Mouse (Mus musculus): ENCODE results near the gene Rnf167.

Gene Rnf167

DNA sequence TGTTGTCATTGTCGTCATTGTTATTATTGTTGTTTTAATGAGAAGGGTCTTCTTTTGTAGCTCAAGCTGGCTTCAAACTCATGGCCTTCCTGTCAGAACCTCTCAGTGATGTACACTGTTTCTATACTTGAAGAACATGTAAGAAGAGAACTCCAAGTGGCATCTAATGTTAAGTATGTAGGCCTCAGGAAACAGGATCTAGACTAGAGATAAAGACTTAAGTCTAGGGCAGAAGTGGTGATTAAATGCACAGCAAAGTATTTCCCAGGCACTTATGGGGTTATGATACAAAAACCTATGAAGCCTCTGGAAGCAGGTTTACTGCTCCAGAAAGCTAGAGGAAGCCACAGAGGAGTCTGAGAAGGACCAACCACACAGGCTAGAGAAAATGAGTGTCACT, 8.7 kb upstream of the Rnf167 start:
- no peak for DNase-seq (ENCODE audit: low spot score)

DNA sequence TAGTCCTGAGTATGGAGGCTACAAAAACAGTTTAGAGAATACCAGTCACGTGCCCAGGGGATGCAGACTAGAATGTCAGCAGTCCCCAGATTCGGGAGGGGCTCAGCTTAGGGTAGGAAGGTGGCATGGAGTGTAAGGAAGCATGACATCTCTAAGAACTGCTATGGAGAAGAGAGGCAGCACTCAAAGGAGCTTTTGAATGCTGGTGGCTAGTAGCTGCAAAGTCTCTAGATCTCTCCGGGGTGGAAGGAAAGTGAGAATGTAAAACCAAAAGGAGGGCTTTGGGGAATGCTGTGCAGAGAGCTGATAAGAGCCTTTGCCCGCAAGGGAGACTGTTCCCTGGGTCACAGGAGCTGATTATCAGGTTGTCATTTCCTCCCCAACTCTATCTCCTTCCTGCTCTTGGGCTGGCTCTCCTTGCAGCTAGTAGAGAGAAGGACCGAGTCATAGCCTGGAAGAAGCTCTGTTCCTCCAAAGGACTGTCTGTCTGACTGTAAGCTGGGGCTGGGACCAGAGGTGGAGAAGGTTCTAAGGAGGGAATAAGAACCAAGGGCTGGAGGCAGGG, 8.2 kb upstream of the Rnf167 start, which contains the start of gene Gp1ba:
Gp1ba (plus strand) TSS at position 409 of the 565 bp plus-strand sequence.
- DNase-seq (ENCODE audit: low spot score) = no peak

GRCm38 (mm10) chr11:70639976-70640375, 7.1 kb upstream of the Rnf167 start:
- no peak for DNase-seq (ENCODE audit: low spot score)

DNA sequence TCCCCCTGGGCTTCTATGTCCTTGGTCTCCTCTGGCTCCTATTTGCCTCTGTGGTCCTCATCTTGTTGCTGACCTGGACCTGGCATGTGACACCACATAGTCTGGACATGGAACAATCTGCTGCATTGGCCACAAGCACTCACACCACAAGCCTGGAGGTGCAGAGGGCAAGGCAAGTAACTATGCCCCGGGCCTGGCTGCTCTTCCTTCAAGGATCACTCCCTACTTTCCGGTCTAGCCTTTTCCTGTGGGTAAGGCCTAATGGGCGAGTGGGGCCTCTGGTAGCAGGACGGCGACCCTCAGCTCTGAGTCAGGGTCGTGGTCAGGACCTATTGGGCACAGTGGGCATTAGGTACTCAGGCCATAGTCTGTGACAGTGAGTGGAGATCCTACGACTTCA, 5.8 kb upstream of the Rnf167 start:
- DNase-seq (ENCODE audit: low spot score) = no peak

DNA sequence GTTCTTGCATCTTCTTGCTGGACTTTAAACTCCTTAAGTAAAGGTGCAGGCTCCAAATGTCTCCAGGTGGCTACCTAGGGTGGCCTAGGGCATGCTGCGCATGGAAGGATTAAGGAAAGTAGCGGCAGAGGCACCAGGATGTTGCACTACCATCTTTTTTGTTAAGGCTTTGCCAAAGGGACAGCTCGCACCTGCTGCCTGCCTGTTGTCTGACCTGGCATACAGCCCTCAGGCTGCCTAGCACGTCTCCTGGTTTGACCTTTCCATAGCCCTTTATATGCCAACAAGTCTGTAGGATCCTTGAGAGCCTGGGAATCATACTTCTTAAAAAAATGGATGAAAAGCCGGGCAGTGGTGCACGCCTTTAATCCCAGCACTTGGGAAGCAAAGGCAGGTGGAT, 4.0 kb upstream of the Rnf167 start:
- DNase-seq (ENCODE audit: low spot score) = no peak

DNA sequence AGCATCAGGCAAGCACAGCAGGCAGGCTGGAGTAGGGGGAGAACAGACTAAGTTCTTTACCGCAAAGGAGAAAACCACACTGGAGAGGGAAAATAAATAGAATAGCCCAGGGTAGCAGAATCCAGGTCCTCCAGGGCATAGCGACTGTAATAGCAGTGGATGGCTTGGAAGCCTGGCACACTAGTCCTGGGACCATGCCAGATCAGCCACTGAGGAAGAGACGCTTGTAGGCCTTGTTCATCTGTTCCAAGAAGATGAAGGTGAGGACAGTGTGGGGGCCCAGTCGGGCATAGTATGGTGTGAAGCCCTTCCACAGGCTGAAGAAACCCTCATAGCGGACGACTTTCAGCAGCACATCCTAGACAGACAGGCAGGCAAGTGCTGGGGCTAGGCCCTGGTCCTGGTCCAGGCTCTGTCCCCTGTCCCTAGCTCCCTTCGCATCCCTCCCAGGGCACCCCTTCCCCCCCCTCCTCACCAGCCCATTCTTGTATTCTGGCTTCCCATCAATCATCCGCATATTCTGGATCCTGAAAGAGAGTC, 2.4 kb upstream of the Rnf167 start:
- no peak for DNase-seq (ENCODE audit: low spot score)

DNA sequence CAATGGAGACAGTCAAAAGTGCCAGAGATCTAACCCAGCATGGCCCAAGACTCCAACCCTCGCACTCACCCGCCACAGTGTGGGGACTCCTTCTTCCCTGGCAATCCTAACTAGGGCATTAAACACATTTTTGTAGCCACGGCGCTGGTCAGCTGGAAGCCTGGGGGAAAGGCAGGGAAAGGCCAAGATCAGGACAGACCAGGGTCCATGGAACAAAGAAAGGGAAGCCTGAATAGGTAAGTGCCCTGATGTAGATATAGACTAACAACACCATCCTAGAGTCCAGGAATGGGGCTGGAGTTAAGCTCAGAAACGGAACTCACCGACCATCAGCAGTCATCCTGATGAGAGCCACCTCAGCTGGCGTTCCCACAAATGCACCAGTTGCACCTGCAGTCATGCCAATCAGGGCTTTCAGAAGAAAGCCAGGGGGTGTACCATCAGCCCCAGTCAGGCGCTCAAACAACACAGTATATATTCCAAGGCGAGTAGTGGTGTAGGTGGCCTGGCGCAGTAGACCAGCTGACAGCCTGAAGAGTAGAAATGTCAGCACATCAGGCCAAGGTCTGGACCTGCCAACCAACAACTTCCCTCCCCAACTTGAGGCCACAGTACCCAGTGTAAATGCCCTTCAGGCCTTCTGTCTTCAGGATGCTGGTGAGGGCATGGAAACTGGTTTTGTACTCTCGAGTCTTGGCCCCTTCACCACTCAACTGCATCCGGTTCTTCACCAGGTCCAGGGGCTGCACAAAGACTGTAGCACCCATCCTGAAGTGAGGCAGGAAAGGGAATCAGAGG, 1.4 kb upstream of the Rnf167 start:
- DNase-seq (ENCODE audit: low spot score) = no peak

DNA sequence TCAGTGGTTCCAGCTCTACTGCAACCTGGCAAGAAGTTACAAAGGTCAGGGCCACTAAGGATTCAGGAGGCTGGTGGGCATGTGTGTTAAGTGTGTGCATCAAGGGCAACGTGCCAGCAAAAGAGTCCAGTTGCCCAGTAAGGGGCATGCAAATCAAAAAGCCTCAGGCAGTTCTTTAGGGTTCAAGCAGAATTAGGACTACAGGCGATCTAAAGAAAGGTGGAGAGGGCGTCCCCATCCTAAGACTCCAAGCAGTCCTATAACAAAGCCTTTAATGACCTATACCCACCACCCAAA, 828 bp upstream of the Rnf167 start:
- no peak for DNase-seq (ENCODE audit: low spot score)

DNA sequence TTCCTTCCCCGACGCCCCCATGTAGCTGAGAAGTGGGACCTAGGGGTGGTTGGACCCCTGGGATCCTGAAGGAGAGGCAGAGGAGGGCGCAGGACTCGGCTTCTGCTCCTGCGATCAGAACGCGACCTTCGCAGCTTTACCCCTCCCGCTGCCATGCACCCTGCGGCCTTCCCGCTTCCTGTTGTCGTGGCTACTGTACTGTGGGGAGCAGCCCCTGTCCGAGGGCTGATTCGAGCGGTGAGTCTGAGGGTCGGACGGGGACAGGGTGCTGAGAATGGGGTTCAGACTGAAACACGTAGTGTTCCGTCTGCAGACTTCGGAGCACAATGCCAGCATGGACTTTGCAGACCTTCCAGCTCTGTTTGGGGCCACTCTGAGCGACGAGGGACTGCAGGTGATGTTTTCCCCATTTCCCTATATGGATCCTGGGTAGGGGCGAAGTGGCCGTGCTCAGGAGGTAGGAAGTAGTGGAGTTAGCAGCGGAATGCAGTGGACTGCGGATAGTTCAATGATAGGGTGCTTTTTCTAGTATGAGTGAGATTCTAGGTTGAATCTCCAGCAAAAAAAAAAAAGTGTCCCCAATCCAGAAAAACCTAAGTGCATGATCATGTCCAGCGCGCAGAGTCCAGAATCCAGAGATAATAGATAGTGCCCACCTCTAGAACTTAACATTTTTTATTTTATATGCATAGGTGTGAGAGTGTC, 833 bp downstream of the Rnf167 start:
- DNase-seq (ENCODE audit: low spot score) = no peak

DNA sequence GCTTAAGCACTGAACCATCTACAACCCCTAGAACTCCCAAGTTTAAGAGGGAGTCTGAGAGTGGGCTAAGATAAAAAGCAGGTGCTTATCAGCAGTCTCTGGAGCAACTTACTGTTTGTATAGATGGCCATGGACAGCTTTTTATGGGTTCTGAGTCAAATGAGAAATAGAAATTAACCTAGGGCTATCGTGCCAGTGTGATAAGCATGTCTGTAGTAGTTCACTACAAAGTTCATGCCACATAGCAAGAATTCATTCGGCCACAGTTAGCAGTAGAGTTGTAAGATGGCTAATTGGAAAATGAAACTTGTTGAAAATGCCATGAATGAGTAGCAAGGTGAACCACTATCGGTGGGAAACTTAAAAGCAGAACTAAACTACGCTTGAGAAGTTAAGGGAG, 1.5 kb downstream of the Rnf167 start:
- DNase-seq (ENCODE audit: low spot score) = no peak

- DNase-seq (ENCODE audit: low spot score) = no peak
Observed at GRCm38 (mm10) chr11:70649185-70649734, 2.2 kb downstream of the Rnf167 start.

DNA sequence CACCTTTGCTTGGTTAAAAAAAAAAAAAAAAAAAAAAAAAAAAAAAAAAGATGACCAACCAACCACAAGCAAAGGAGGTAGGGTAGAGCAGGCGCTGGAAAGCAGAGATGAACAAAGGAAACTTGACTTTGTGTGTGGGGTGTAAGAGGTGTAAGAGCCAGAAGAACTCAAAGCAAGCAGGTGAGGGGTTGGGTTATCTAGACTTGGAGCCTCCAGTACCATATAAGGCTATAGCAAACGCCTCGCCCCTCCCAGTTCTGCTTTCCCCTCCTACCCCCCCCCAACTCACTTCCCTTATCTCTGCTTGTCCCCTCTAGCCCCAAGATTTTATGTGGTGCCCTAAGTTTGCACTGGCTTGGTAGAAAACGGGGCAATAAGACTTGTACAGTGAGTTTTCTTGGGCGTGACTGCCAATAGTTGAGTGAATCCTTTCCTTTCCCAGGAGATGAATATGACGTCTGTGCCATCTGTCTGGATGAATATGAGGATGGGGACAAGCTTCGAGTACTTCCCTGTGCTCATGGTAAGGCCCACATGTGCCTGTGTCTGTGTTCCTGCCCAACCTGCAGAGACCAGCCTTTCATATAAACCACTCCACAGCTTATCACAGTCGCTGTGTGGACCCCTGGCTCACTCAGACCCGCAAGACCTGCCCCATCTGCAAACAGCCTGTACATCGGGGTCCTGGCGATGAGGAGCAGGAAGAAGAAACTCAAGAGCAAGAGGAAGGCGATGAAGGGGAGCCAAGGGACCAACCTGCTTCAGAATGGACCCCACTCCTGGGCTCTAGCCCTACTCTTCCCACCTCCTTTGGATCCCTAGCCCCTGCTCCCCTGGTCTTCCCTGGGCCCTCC, 3.5 kb downstream of the Rnf167 start:
- DNase-seq (ENCODE audit: low spot score) = no peak

DNA sequence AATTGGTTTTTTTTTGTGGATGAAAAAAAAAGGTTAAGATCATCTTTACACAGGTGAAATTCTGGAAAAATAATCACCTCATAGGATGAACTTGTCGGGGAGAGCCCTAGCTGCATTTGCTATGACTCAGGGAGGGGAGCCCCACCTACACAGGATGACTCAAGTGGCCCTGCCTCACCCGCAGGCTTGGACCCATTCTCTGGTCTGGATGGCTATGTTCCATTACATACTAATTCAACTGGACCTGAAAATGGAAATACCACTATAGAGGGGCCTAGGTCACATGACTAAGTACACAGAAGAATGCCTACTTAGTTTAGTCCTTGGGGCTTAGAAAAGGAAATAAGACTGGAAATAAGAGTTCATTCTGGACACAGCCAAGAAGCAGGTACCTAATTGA, 4.4 kb downstream of the Rnf167 start:
- no peak for DNase-seq (ENCODE audit: low spot score)

- DNase-seq (ENCODE audit: low spot score) = no peak
Observed at GRCm38 (mm10) chr11:70652029-70652883, 5.2 kb downstream of the Rnf167 start.

DNA sequence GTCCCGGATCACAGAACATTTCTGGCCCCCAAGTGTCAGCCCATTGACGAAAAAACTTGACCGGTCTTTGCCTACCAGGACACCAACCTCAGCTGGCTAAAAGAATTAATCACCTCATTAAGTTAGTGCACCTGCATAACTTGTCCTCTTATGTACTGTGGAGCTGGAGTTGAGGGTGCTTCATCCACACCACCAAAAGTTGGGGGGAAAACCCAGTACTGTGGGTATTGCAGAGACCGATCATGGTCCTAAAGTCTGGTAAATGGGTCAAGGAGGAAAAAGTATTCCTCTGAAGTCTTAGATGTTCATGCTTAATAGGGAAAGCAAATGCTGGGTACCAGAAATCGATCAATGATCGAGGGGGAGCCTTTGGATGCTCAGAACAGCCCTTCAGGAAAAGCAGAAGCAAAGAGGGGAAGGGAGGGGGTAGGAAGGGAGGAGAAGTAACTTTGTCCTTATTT, 5.9 kb downstream of the Rnf167 start:
- DNase-seq (ENCODE audit: low spot score) = no peak

DNA sequence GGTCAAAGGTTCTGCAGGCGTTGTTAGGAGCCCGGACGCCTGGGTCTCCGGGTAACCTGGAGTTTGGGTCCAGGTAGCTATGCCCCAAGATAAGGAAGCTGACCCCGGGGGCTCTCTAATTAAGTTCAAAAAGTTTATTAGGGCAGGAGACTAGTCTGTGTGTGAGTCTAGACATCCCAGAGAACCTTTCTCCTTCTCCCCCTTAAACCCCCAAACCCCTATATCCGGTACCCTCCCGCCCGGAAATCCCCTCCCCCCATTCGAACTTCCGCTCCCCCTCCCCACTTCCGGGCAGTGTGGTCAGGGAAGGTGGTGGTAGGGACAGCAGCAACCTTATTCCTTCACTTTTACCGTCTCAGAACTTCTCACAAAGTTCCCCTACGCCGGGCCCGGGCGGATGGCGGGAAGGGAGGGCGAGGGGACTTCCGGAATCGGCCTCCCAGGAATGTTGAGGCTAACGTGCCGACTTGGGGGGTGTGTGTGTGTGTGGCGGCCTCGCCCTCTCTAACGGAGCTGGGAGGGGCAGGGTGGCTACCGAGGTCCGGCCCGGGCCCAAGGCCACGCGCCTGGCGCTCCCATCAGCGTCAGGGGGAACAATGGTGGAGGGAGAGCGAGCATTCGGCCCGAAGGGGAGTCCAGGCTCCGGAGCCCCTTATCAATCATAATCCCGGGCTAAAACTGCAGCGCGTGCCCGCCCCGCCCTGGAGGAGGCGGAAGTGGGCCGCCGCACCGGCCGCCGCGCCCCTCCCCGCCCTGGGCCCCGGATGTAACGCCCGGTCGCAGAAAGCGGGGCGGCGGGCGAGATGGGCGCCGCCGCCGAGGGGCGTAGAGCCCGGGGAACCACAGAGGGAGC, 6.5 kb downstream of the Rnf167 start:
- no peak for DNase-seq (ENCODE audit: low spot score)

DNA sequence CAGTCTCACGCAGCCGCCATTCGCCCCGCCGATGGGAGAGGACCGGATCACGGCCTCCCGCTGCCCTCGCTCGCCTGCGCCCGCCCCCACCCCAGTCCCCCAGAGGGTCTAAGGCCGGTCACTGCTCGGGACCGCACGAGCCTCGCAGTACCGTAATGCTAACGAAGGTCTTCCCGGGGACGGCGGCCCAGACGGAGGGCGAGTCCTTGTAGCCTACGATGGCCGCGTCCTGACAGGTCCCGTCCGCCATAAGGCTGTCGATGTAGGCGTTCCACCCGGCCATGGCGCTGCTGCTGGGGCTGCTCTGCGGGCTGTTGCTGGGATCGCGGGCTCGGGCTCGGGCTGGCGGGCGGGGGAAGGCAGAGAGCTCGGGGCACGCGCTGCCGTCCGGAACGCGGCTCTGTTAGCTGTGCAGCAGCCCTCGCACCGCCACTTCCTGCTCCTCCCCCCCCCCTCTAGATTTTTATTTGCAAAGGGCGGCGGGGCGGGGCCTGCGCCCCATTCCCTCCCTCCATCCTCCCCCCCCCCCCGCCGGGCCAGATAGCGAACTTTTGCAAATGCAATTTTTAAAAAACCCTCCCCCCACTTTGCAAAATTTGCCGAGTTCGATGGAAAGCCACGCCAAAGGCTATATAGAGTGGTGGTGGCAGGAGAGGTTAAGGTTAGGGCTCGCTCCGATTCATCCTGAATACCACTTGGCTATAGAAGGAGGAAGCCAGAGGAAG, 7.3 kb downstream of the Rnf167 start, which contains the start of gene Pfn1:
Pfn1 (minus strand) TSS at position 447 of the 725 bp plus-strand sequence.
- DNase-seq (ENCODE audit: low spot score) = no peak

DNA sequence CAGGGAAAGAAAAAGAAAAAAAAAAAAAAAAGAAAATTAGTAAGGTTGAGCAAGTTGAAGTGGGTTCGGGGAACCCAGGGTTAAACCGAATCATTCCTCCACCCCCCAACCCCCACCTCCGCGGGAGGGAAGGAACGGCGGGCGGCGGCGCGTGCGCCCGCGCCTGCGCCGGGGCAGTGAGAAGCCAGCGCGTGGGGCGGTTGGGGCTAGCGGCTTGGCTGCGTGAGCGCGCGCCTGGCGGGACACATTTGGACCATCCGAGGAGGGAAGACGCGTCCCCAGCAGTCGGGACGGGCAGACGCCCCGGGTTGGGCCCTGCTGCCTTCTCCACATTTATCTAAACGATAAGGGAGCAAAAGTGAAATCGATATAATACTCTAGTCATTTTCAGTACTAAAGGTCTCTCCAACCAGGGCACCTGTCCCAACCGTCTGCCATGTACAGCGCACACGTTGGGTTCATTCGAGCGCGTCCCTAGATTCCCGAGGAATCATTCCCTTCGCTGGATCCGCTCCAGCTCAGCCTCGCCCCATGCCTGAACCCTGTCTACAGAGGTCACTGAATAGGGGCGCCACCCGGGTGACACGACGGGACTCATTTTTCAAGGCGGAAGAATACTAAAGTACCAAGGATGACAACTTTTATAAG, 8.0 kb downstream of the Rnf167 start:
- DNase-seq (ENCODE audit: low spot score) = no peak
